14 mouse cellular contexts compared by ENCODE assay signal in genomic region chr5:36304299-36304980, GRCm38 (mm10).
A peak's percentile ranks its signal among the peaks of the same experiment; 100 is the strongest.
DNase-seq lines count a peak whose midpoint lies in the region; ATAC-seq and TF ChIP-seq lines count a peak whose summit lies in the region.
"Had no signal": no experiment of that assay in that cellular context is flagged by ENCODE, and none has a peak within 500 bp of the region (broad histone marks: within the 10 kb centered on the region; RNA-seq: fewer than 3 reads in every experiment).

No protein-coding gene starts in this region.

- no peak for ATAC-seq in stomach, embryonic 15.5 days (ENCODE audit: insufficient read depth, low FRiP score, low read depth)
- ATAC-seq: activated CD4-positive, CD25-positive, alpha-beta regulatory T cell, adult 4 months had no signal

- no peaks in the 10 kb centered on the region for H3K36me3 ChIP-seq in stomach, embryonic 15.5 days
- H3K36me3 ChIP-seq: heart, embryonic 15.5 days; limb, embryonic 12.5 days; liver, embryonic 15.5 days had no signal

- peaks cover 5% of the 10 kb centered on the region; the same call in 1 of the 2 replicates for H3K4me1 ChIP-seq in stomach, embryonic 15.5 days
- H3K4me1 ChIP-seq: liver, embryonic 15.5 days had no signal

- peak; percentile 62 for DNase-seq in layer of hippocampus, adult 11-12 months (ENCODE audit: low spot score)
- no peak for DNase-seq in layer of hippocampus, adult 9-10 months (ENCODE audit: low spot score)
- DNase-seq in retina, postnatal 1 day: peak; percentile 41
- DNase-seq in retina, embryonic 14.5 days (ENCODE audit: low spot score): no peak
- peak; percentile 41 to 60 for DNase-seq in layer of hippocampus, adult 2 months (ENCODE audit: low spot score in 2 of 2)
- DNase-seq in adipocyte (ENCODE audit: low spot score): no peak
- DNase-seq: cerebellum, adult 18-20 months; thymus, adult 2 months had no signal

- H3K4me3 ChIP-seq in layer of hippocampus, adult 2 months: no peak overlapping the region
- no peak overlapping the region for H3K4me3 ChIP-seq in stomach, embryonic 15.5 days (replicated peaks)
- H3K4me3 ChIP-seq: heart, embryonic 15.5 days; limb, embryonic 12.5 days; liver, embryonic 15.5 days had no signal

- H3K9me3 ChIP-seq in stomach, embryonic 15.5 days: no peaks in the 10 kb centered on the region
- H3K9me3 ChIP-seq: heart, embryonic 15.5 days; limb, embryonic 12.5 days; liver, embryonic 15.5 days had no signal

- H3K4me2 ChIP-seq in stomach, embryonic 15.5 days: no peak overlapping the region
- H3K4me2 ChIP-seq: heart, embryonic 15.5 days; hindbrain, embryonic 14.5 days; limb, embryonic 12.5 days; liver, embryonic 15.5 days had no signal

- WGBS in stomach, embryonic 15.5 days: 31% methylated on average over 7 of the region's 7 CpGs

- H3K27ac ChIP-seq in layer of hippocampus, adult 2 months: peak overlapping the region; percentile 32; the same call in 1 of the 2 replicates
- H3K27ac ChIP-seq in stomach, embryonic 15.5 days: peak overlapping the region; percentile 12; the same call in 1 of the 2 replicates
- H3K27ac ChIP-seq: heart, embryonic 15.5 days; hindbrain, embryonic 14.5 days; limb, embryonic 12.5 days; liver, embryonic 15.5 days had no signal

- no peaks in the 10 kb centered on the region for H3K27me3 ChIP-seq in stomach, embryonic 15.5 days (replicated peaks)
- H3K27me3 ChIP-seq: heart, embryonic 15.5 days; limb, embryonic 12.5 days; liver, embryonic 15.5 days had no signal

- no peak for TF ChIP-seq CTCF in layer of hippocampus, adult 2 months (conservative IDR thresholded peaks at IDR 0.05)

- no peak overlapping the region for H3K9ac ChIP-seq in stomach, embryonic 15.5 days
- H3K9ac ChIP-seq: heart, embryonic 15.5 days; hindbrain, embryonic 14.5 days; limb, embryonic 12.5 days; liver, embryonic 15.5 days had no signal

Comparison
In these comparisons a context has a peak if more than half of its experiments do, and no peak if none do; other contexts are left out.
1. DNase-seq: peak in layer of hippocampus, adult 11-12 months (single experiment), retina, postnatal 1 day (single experiment) and layer of hippocampus, adult 2 months (2 of 2); none in layer of hippocampus, adult 9-10 months (single experiment), retina, embryonic 14.5 days (single experiment) and adipocyte (single experiment).